Mouse (Mus musculus): Measurements from ENCODE around the gene Ppp3ca. TPM values are rescaled to one million over a fixed set of nuclear protein-coding genes. Genes with fewer than 3 reads are reported as not detected.

The Ppp3ca gene
- polyA plus RNA-seq, 1 experiment from 2014 or later, result 44.8 TPM

- H3K4me1 ChIP-seq (ENCODE audit: control insufficient read depth, insufficient read depth, low read length), result no peaks in the 10 kb centered on the region
- ATAC-seq (replicated peaks; ENCODE audit: extremely low read depth, insufficient read depth, low FRiP score), result no peak
- H3K9ac ChIP-seq (ENCODE audit: low read length), result no peak overlapping the region
- peaks cover 9% of the 10 kb centered on the region; the same call in 1 of the 2 replicates for H3K36me3 ChIP-seq (ENCODE audit: control insufficient read depth, insufficient read depth)
- whole genome bisulfite sequencing, result 83% methylated on average over 18 of the region's 18 CpGs
- no peak overlapping the region for H3K4me3 ChIP-seq (ENCODE audit: low read length)
- no peak overlapping the region for H3K27ac ChIP-seq (ENCODE audit: low read length)
- no peak overlapping the region for H3K4me2 ChIP-seq (ENCODE audit: low read depth, low read length)
- H3K27me3 ChIP-seq (ENCODE audit: control insufficient read depth, insufficient read depth, low read length), result no peaks in the 10 kb centered on the region
- H3K9me3 ChIP-seq (replicated peaks; ENCODE audit: control insufficient read depth, low read length), result no peaks in the 10 kb centered on the region
Measured at GRCm38 (mm10) chr3:136893596-136894402, 223.9 kb downstream of the Ppp3ca start.

GRCm38 (mm10) chr3:136895498-136895897 lies 225.6 kb downstream of the Ppp3ca start:
- H3K9ac ChIP-seq (ENCODE audit: low read length), result no peak overlapping the region
- no peak overlapping the region for H3K4me2 ChIP-seq (ENCODE audit: low read depth, low read length)
- H3K9me3 ChIP-seq (replicated peaks; ENCODE audit: control insufficient read depth, low read length), result no peaks in the 10 kb centered on the region
- no peak overlapping the region for H3K4me3 ChIP-seq (ENCODE audit: low read length)
- peaks cover 7% of the 10 kb centered on the region; the same call in 1 of the 2 replicates for H3K36me3 ChIP-seq (ENCODE audit: control insufficient read depth, insufficient read depth)
- no peaks in the 10 kb centered on the region for H3K4me1 ChIP-seq (ENCODE audit: control insufficient read depth, insufficient read depth, low read length)
- no peak for ATAC-seq (replicated peaks; ENCODE audit: extremely low read depth, insufficient read depth, low FRiP score)
- H3K27me3 ChIP-seq (ENCODE audit: control insufficient read depth, insufficient read depth, low read length), result no peaks in the 10 kb centered on the region
- no peak overlapping the region for H3K27ac ChIP-seq (ENCODE audit: low read length)

- no peak overlapping the region for H3K4me2 ChIP-seq (ENCODE audit: low read depth, low read length)
- no peak overlapping the region for H3K9ac ChIP-seq (ENCODE audit: low read length)
- no peak for ATAC-seq (replicated peaks; ENCODE audit: extremely low read depth, insufficient read depth, low FRiP score)
- H3K9me3 ChIP-seq (replicated peaks; ENCODE audit: control insufficient read depth, low read length), result no peaks in the 10 kb centered on the region
- H3K4me1 ChIP-seq (ENCODE audit: control insufficient read depth, insufficient read depth, low read length), result no peaks in the 10 kb centered on the region
- no peak overlapping the region for H3K27ac ChIP-seq (ENCODE audit: low read length)
- no peaks in the 10 kb centered on the region for H3K27me3 ChIP-seq (ENCODE audit: control insufficient read depth, insufficient read depth, low read length)
- H3K4me3 ChIP-seq (ENCODE audit: low read length), result no peak overlapping the region
- H3K36me3 ChIP-seq (ENCODE audit: control insufficient read depth, insufficient read depth), result peaks cover 7% of the 10 kb centered on the region; the same call in 1 of the 2 replicates
- 83% methylated on average over 4 of the region's 4 CpGs for WGBS
Measured at GRCm38 (mm10) chr3:136896276-136896675, 226.4 kb downstream of the Ppp3ca start.

DNA sequence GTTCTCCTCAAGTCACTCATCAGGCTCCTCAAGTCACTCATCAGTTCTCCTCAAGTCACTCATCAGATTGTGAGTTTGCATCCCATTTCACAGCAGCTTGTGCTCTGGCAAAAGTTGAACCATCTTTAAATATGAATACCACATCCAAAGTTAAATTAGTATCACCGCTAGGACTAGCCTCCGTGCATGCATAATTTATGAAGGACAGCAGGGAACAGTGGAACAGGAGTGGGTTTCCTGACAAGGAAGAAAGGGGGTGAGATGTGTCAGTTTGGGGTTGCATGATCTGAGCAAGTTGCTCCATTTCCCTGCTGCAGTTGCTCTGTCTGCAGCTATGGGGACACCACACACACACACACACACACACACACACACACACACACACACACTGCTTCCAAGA lies 229.8 kb downstream of the Ppp3ca start:
- no peak overlapping the region for H3K4me3 ChIP-seq (ENCODE audit: low read length)

DNA sequence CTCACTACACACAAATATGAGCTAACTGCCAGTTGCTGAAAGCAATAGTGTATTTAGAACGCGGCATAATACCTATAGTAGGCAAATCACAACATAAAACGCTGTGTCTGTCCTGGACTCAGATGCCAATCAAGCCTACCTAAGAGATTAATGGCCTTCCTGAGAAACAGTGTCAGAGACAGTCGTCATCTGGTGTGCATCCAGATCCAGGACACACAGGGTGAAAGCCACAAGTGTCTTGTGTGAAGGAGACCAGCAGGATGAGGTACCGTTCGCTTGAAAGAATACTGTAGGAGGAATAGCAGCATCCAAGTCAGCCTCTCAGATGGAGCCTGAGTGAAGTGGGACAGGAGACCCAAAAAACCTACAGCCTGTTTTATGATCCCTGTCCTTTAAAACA lies 231.1 kb downstream of the Ppp3ca start:
- H3K4me2 ChIP-seq (ENCODE audit: low read depth, low read length), result no peak overlapping the region
- no peak for ATAC-seq (replicated peaks; ENCODE audit: extremely low read depth, insufficient read depth, low FRiP score)
- H3K27ac ChIP-seq (ENCODE audit: low read length), result no peak overlapping the region
- no peak overlapping the region for H3K4me3 ChIP-seq (ENCODE audit: low read length)
- no peaks in the 10 kb centered on the region for H3K9me3 ChIP-seq (replicated peaks; ENCODE audit: control insufficient read depth, low read length)
- no peaks in the 10 kb centered on the region for H3K4me1 ChIP-seq (ENCODE audit: control insufficient read depth, insufficient read depth, low read length)
- no peak overlapping the region for H3K9ac ChIP-seq (ENCODE audit: low read length)
- 85% methylated on average over 6 of the region's 6 CpGs for WGBS
- no peaks in the 10 kb centered on the region for H3K27me3 ChIP-seq (ENCODE audit: control insufficient read depth, insufficient read depth, low read length)
- peaks cover 6% of the 10 kb centered on the region; the same call in 1 of the 2 replicates for H3K36me3 ChIP-seq (ENCODE audit: control insufficient read depth, insufficient read depth)

More for the DNA sequence above, 229.8 kb downstream of the Ppp3ca start:
- Histone ChIP-seq H3K9ac (ENCODE audit: low read length) (no peak overlapping the region), H3K4me2 (ENCODE audit: low read depth, low read length) (no peak overlapping the region), H3K4me1 (ENCODE audit: control insufficient read depth, insufficient read depth, low read length) (no peaks in the 10 kb centered on the region), H3K36me3 (ENCODE audit: control insufficient read depth, insufficient read depth) (peaks cover 11% of the 10 kb centered on the region; the same call in 1 of the 2 replicates), H3K9me3 (replicated peaks; ENCODE audit: control insufficient read depth, low read length) (no peaks in the 10 kb centered on the region), H3K27me3 (ENCODE audit: control insufficient read depth, insufficient read depth, low read length) (no peaks in the 10 kb centered on the region), H3K27ac (ENCODE audit: low read length) (no peak overlapping the region)
- ATAC-seq (replicated peaks; ENCODE audit: extremely low read depth, insufficient read depth, low FRiP score), result no peak
- 90% methylated on average over 2 of the region's 2 CpGs for WGBS

DNA sequence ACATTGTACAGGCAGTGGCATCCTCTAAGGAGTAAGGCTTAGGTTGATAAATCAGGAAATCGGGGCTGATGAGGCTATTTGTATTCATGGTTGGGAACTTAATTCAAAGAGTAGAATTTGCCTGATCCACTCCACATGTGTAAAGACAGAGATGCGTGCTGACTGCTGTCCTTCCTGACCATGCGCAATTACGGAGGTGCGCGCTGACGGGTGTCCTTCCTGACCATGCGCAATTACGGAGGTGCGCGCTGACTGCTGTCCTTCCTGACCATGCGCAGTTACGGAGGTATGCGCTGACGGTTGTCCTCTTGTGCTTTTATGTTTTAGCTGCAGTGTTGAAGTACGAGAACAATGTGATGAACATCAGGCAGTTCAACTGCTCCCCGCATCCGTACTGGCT lies 232.9 kb downstream of the Ppp3ca start:
- Histone ChIP-seq H3K4me2 (ENCODE audit: low read depth, low read length) (no peak overlapping the region), H3K4me3 (ENCODE audit: low read length) (no peak overlapping the region), H3K9ac (ENCODE audit: low read length) (no peak overlapping the region), H3K9me3 (replicated peaks; ENCODE audit: control insufficient read depth, low read length) (no peaks in the 10 kb centered on the region), H3K4me1 (ENCODE audit: control insufficient read depth, insufficient read depth, low read length) (no peaks in the 10 kb centered on the region), H3K36me3 (ENCODE audit: control insufficient read depth, insufficient read depth) (peaks cover 4% of the 10 kb centered on the region; the same call in 1 of the 2 replicates), H3K27ac (ENCODE audit: low read length) (no peak overlapping the region), H3K27me3 (ENCODE audit: control insufficient read depth, insufficient read depth, low read length) (no peaks in the 10 kb centered on the region)
- WGBS, result 96% methylated on average over 18 of the region's 18 CpGs
- no peak for ATAC-seq (replicated peaks; ENCODE audit: extremely low read depth, insufficient read depth, low FRiP score)

GRCm38 (mm10) chr3:136905577-136905976 lies 235.7 kb downstream of the Ppp3ca start:
- whole genome bisulfite sequencing, result 68% methylated on average over 1 of the region's 1 CpGs
- H3K4me2 ChIP-seq (ENCODE audit: low read depth, low read length), result no peak overlapping the region
- H3K9me3 ChIP-seq (replicated peaks; ENCODE audit: control insufficient read depth, low read length), result no peaks in the 10 kb centered on the region
- H3K27ac ChIP-seq (ENCODE audit: low read length), result no peak overlapping the region
- H3K27me3 ChIP-seq (ENCODE audit: control insufficient read depth, insufficient read depth, low read length), result no peaks in the 10 kb centered on the region
- H3K4me1 ChIP-seq (ENCODE audit: control insufficient read depth, insufficient read depth, low read length), result no peaks in the 10 kb centered on the region
- no peak overlapping the region for H3K9ac ChIP-seq (ENCODE audit: low read length)
- no peak for ATAC-seq (replicated peaks; ENCODE audit: extremely low read depth, insufficient read depth, low FRiP score)
- no peak overlapping the region for H3K4me3 ChIP-seq (ENCODE audit: low read length)
- peaks cover 4% of the 10 kb centered on the region; the same call in 1 of the 2 replicates for H3K36me3 ChIP-seq (ENCODE audit: control insufficient read depth, insufficient read depth)

DNA sequence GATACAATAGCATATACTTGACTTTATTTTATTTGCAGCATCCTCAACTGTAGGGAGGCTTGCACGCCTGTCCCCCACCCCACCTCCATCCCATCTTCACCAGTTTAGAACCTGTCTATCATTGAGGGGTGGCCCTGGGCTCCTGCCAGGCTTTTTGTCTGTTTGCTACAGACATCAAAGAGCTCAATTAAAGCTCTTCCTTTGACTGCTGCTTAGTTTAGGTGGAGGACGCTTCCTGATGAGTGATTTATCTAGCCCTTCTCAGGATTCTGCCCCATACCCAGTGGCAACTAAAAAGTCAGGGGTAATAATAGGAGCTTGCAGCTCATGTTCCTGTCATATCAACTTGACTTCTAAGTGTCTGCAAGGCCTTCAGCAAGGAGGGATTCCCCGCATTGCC lies 239.6 kb downstream of the Ppp3ca start:
- Histone ChIP-seq H3K27me3 (ENCODE audit: control insufficient read depth, insufficient read depth, low read length) (no peaks in the 10 kb centered on the region), H3K4me3 (ENCODE audit: low read length) (no peak overlapping the region), H3K9ac (ENCODE audit: low read length) (no peak overlapping the region), H3K4me1 (ENCODE audit: control insufficient read depth, insufficient read depth, low read length) (no peaks in the 10 kb centered on the region), H3K27ac (ENCODE audit: low read length) (no peak overlapping the region), H3K36me3 (ENCODE audit: control insufficient read depth, insufficient read depth) (no peaks in the 10 kb centered on the region), H3K9me3 (replicated peaks; ENCODE audit: control insufficient read depth, low read length) (no peaks in the 10 kb centered on the region), H3K4me2 (ENCODE audit: low read depth, low read length) (no peak overlapping the region)
- 56% methylated on average over 3 of the region's 3 CpGs for WGBS
- peak; percentile 37; the same call in 1 of the 2 replicates for ATAC-seq (replicated peaks; ENCODE audit: extremely low read depth, insufficient read depth, low FRiP score)

DNA sequence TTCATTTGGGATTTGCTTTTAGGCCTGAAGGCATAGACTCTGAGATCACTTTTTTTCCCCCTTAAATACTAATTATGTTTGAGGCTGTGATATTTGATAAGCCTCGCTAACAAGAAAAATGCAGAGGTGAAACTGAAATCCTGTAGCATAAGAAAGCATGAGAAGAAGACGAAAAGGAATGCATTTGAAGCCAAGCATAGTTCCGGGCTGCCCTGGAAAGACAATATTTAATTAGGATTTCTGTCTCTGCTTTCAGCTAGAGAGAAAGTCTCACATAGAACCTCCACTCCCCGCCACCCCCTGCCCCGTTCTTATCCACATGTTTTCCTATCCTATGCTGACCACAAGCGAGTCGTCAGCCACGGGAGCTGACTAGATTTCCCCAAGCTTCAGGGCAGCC lies 241.4 kb downstream of the Ppp3ca start:
- no peaks in the 10 kb centered on the region for H3K9me3 ChIP-seq (replicated peaks; ENCODE audit: control insufficient read depth, low read length)
- H3K27me3 ChIP-seq (ENCODE audit: control insufficient read depth, insufficient read depth, low read length), result no peaks in the 10 kb centered on the region
- no peak overlapping the region for H3K27ac ChIP-seq (ENCODE audit: low read length)
- ATAC-seq (replicated peaks; ENCODE audit: extremely low read depth, insufficient read depth, low FRiP score), result no peak
- no peaks in the 10 kb centered on the region for H3K4me1 ChIP-seq (ENCODE audit: control insufficient read depth, insufficient read depth, low read length)
- WGBS, result 85% methylated on average over 8 of the region's 8 CpGs
- no peak overlapping the region for H3K4me2 ChIP-seq (ENCODE audit: low read depth, low read length)
- no peak overlapping the region for H3K9ac ChIP-seq (ENCODE audit: low read length)
- H3K36me3 ChIP-seq (ENCODE audit: control insufficient read depth, insufficient read depth), result no peaks in the 10 kb centered on the region
- no peak overlapping the region for H3K4me3 ChIP-seq (ENCODE audit: low read length)
